Mouse (Mus musculus) C2C12 (cell line): ENCODE data around the gene Vmn1r196. TPM values are rescaled to one million over a fixed set of nuclear protein-coding genes. Genes with fewer than 3 reads are reported as not detected.

Experiments
- H3K27me3 ChIP-seq: one replicate; pipeline ENCODE4 v1.6.1; 2011; ENCODE audit not compliant: control insufficient read depth, insufficient read depth, insufficient read length
- H3K36me3 ChIP-seq: one replicate; pipeline ENCODE4 v1.6.1; 2011; ENCODE audit not compliant: control insufficient read depth, insufficient read depth
- H3K4me3 ChIP-seq: one replicate; pipeline ENCODE4 v1.5.1; 2011; ENCODE audit warnings: mild to moderate bottlenecking, control low read depth; ENCODE audit not compliant: poor library complexity, insufficient read depth, severe bottlenecking
- H3K79me2 ChIP-seq: one replicate; pipeline ENCODE4 v1.6.1; 2011; ENCODE audit not compliant: control insufficient read depth, insufficient read depth
- H3K79me3 ChIP-seq: one replicate; pipeline ENCODE4 v1.6.1; 2011; ENCODE audit warnings: low read depth, control low read depth
- H3ac ChIP-seq: one replicate; pipeline ENCODE3; 2011; ENCODE audit warnings: low read depth; ENCODE audit not compliant: control insufficient read depth, insufficient read length
- CEBPB ChIP-seq: IDR thresholded peaks from one replicate; pipeline ENCODE4 v1.6.1; 2011; ENCODE audit warnings: low read depth, mild to moderate bottlenecking, control low read depth, moderate library complexity
- CTCF ChIP-seq: IDR thresholded peaks from one replicate; pipeline ENCODE4 v1.5.1; 2011; ENCODE audit not compliant: control insufficient read depth, insufficient read depth, insufficient read length
- FOSL1 ChIP-seq: IDR thresholded peaks from one replicate; pipeline ENCODE4 v1.8.0; 2011; ENCODE audit warnings: mild to moderate bottlenecking, low read length; ENCODE audit not compliant: poor library complexity, insufficient read depth, severe bottlenecking
- MAX ChIP-seq: IDR thresholded peaks from one replicate; pipeline ENCODE4 v1.6.1; 2011; ENCODE audit warnings: mild to moderate bottlenecking, control low read depth
- MYOD1 ChIP-seq: IDR thresholded peaks from one replicate; pipeline ENCODE4 v1.6.1; 2011; ENCODE audit warnings: low read depth; ENCODE audit not compliant: control insufficient read depth, insufficient read length
- MYOG ChIP-seq: IDR thresholded peaks from one replicate; pipeline ENCODE4 v1.6.1; 2011; ENCODE audit not compliant: control insufficient read depth, insufficient read length; ENCODE audit errors: extremely low read depth
- USF1 ChIP-seq: IDR thresholded peaks from one replicate; pipeline ENCODE4 v1.6.1; 2011; ENCODE audit warnings: low read depth, mild to moderate bottlenecking, control low read depth, moderate library complexity
- polyA plus RNA-seq: library from polyadenylated mRNA; unstranded; fragments of >200 nt; fragmentation: generic; extraction: Trizol; gene quantifications from one replicate; pipeline ENCODE4 v1.2.1, GENCODE M21; 2012; ENCODE audit warnings: missing spikeins

Gene Vmn1r196
- polyA plus RNA-seq, 1 experiment = not detected

GRCm38 (mm10) chr13:22317366-22317765 is 27.6 kb downstream of the Vmn1r196 start:
- H3K79me2 ChIP-seq = no peaks in the 10 kb centered on the region
- no peaks in the 10 kb centered on the region for H3K27me3 ChIP-seq
- TF ChIP-seq MAX (no peak), FOSL1 (no peak), USF1 (no peak)
- no peak overlapping the region for H3ac ChIP-seq
- no peak overlapping the region for H3K4me3 ChIP-seq
- H3K79me3 ChIP-seq = no peaks in the 10 kb centered on the region
- H3K36me3 ChIP-seq = no peaks in the 10 kb centered on the region

GRCm38 (mm10) chr13:22320091-22320490 is 30.4 kb downstream of the Vmn1r196 start:
- no peak overlapping the region for H3K4me3 ChIP-seq
- H3ac ChIP-seq = no peak overlapping the region
- H3K79me2 ChIP-seq = no peaks in the 10 kb centered on the region
- no peaks in the 10 kb centered on the region for H3K27me3 ChIP-seq
- no peaks in the 10 kb centered on the region for H3K79me3 ChIP-seq
- H3K36me3 ChIP-seq = no peaks in the 10 kb centered on the region
- TF ChIP-seq MYOD1 (no peak), CEBPB (no peak), MYOG (no peak), MAX (no peak)

GRCm38 (mm10) chr13:22324289-22324688 is 34.6 kb downstream of the Vmn1r196 start, which contains the start of gene Vmn1r197:
Gene Vmn1r197 (plus strand): TSS chr13:22324589.
- Histone ChIP-seq H3K36me3 (no peaks in the 10 kb centered on the region), H3K79me2 (no peaks in the 10 kb centered on the region), H3K4me3 (no peak within 1 kb of the TSS), H3K79me3 (no peaks in the 10 kb centered on the region), H3ac (no peak within 1 kb of the TSS), H3K27me3 (no peaks in the 10 kb centered on the region)
- TF ChIP-seq CTCF (no peak), FOSL1 (no peak), MYOD1 (no peak), MYOG (no peak), MAX (no peak), CEBPB (no peak), USF1 (no peak)

GRCm38 (mm10) chr13:22333269-22333668 is 43.5 kb downstream of the Vmn1r196 start:
- Histone ChIP-seq H3K4me3 (no peak overlapping the region), H3ac (no peak overlapping the region), H3K79me2 (no peaks in the 10 kb centered on the region), H3K27me3 (no peaks in the 10 kb centered on the region), H3K79me3 (no peaks in the 10 kb centered on the region), H3K36me3 (no peaks in the 10 kb centered on the region)
- no peak for TF ChIP-seq USF1
- TF ChIP-seq CEBPB = no peak
- TF ChIP-seq CTCF = no peak
- TF ChIP-seq MAX = no peak
- TF ChIP-seq MYOD1 = no peak
- no peak for TF ChIP-seq MYOG
- TF ChIP-seq FOSL1 = no peak

GRCm38 (mm10) chr13:22335565-22335964 is 45.8 kb downstream of the Vmn1r196 start:
- TF ChIP-seq FOSL1 (no peak), MAX (no peak), CEBPB (no peak), USF1 (no peak), MYOD1 (no peak), CTCF (no peak), MYOG (no peak)

More at GRCm38 (mm10) chr13:22335565-22335964, 45.8 kb downstream of the Vmn1r196 start:
- Histone ChIP-seq H3ac (no peak overlapping the region), H3K79me2 (no peaks in the 10 kb centered on the region), H3K36me3 (no peaks in the 10 kb centered on the region), H3K4me3 (no peak overlapping the region), H3K27me3 (no peaks in the 10 kb centered on the region), H3K79me3 (no peaks in the 10 kb centered on the region)

Other genes starting within 250 kb of the Vmn1r196 start
- gene Hist1h4i, start 248.6 kb upstream of the Vmn1r196 start, polyA plus RNA-seq = 31.8 TPM
- gene Hist1h2ag, start 247.0 kb upstream of the Vmn1r196 start, polyA plus RNA-seq = 9.8 TPM
- gene Hist1h2bj, start 246.7 kb upstream of the Vmn1r196 start, polyA plus RNA-seq = 6.8 TPM
- not detected for gene Vmn1r188, start 205.5 kb upstream of the Vmn1r196 start, polyA plus RNA-seq
- gene Vmn1r189, start 184.1 kb upstream of the Vmn1r196 start, polyA plus RNA-seq = not detected
- not detected for gene Vmn1r191, start 106.0 kb upstream of the Vmn1r196 start, polyA plus RNA-seq
- not detected for gene Vmn1r192, start 98.8 kb upstream of the Vmn1r196 start, polyA plus RNA-seq
- gene Vmn1r193, start 66.8 kb upstream of the Vmn1r196 start, polyA plus RNA-seq = not detected
- not detected for gene Vmn1r194, start 45.7 kb upstream of the Vmn1r196 start, polyA plus RNA-seq
- not detected for gene Vmn1r195, start 19.4 kb upstream of the Vmn1r196 start, polyA plus RNA-seq
- not detected for gene Vmn1r197, start 34.7 kb downstream of the Vmn1r196 start, polyA plus RNA-seq
- gene Vmn1r198, start 60.4 kb downstream of the Vmn1r196 start, polyA plus RNA-seq = not detected
- not detected for gene Vmn1r199, start 89.9 kb downstream of the Vmn1r196 start, polyA plus RNA-seq
- not detected for gene Vmn1r200, start 100.5 kb downstream of the Vmn1r196 start, polyA plus RNA-seq
- not detected for gene Vmn1r201, start 182.0 kb downstream of the Vmn1r196 start, polyA plus RNA-seq
- not detected for gene Vmn1r202, start 215.5 kb downstream of the Vmn1r196 start, polyA plus RNA-seq
- not detected for gene Vmn1r203, start 228.2 kb downstream of the Vmn1r196 start, polyA plus RNA-seq